Mouse (Mus musculus) cerebellum, postnatal 14 days (tissue): Measurements from ENCODE around the gene Aldh2.
"Not testable (repeated sequence)": the region's sequence is repeated elsewhere in the genome, so short reads cannot be mapped to it uniquely, and the experiment has no call there.

Experiments
- DNase-seq, 2 experiments: peaks; one replicate each; pipeline ENCODE4 v3.0.0; 2021; ENCODE audit warnings: mixed read lengths in 2 of 2

Aldh2 gene

DNA sequence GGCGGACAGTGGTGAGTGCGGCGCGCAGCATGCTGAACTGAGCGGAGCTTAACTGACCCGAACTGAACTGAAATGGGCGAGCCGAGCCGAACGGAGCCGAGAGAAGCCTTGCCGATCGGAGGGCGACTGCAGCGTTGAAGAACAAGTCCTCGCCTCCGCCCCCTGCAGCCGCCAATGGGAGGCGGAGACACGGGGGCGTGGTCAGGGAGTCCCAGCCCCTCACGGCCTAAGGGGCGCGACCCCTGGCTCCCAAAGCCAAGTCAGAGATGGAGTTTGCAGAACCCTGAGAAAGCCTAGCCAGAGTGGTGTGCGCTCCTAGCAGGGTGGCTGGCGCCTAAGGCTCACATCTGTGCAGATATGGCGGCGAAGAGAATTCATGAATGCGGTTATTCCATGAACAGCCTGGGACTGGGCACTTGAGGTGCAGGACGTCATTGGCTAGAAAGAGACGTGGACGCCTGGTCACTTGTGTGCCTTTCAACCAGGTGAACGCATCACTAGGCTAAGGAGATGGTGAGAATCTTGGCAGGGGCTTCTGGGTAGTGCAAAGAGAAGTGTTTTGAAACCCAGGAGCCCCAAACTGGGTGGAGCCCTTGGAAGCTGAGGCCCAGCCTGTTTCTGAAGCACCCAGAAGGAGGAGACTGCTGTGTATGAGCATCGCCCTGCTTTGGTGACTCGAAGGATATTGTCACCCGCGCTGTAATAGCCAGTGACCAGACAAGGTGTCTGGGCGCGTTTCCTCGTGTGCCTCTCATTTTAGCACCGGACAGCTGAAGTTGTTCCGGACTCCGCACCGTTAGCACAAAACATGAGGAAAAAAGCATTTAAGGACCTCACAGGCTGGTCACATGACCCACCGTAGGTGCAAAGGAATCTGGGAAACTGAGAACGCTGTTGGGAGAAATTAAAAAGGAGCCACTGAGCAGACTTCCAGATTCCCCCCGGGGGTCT, at the start of gene Aldh2:
Aldh2 (minus strand) TSS at position 374 of the 951 bp plus-strand sequence.
- DNase-seq: peak; percentile 70 to 71

DNA sequence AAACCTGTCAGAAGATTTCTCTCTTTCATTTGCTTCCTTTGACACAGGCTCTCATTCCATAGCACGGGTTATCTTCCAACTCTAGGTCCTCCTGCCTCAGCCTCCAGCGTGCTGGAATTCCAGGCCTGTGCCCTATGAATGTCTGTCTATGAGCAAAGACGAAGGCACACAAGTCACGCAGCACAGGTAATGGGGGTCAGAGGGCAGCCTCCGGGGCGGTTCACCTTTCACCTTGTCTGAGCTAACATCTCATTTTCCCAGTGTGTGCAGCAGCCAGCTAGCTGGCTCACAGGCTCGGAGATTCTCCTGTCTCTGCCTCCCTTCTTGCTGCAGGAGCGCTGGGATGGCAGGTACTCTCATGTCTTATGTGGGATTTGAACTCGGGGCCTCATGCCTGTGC, 46.0 kb upstream of the Aldh2 start:
- DNase-seq: no peak

DNA sequence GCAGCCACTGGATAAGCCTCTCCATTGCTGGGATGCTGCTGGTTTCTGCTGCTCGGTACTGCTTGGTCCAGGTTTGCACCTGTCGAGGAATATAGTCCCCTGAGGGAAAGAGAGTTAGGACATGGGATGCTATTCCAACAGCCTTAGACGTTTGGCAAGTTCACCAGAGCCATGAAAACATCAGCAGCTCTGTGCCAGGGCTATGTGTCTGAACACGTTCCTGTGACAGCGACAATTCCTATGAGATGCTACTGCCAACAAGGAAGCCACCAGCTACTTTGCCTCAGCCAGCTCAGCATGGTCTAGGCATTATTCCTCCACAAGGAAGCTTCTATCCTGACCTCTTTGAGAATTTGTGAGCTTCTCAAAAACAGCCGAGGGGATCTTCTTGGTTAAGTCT, 43.7 kb upstream of the Aldh2 start:
- no peak for DNase-seq

DNA sequence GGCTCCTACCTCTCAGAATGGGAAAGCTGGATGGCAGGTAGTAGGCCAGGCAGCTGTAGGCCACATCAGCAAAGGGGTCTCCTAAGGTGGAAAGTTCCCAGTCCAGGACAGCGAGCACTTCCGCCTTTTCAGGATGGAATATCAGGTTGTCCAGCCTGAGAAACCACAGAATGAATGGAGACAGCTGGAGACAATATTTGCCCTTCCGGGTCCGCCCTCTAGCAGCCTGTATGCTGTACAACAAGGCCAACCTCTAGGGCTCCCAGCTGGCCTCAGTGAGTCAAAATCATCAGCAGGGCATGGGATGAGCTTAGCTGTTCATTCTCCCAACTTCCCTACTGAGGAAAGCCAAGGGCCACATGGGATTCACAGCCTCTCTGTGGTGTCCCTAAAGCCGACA, 41.0 kb upstream of the Aldh2 start:
- DNase-seq: no peak

DNA sequence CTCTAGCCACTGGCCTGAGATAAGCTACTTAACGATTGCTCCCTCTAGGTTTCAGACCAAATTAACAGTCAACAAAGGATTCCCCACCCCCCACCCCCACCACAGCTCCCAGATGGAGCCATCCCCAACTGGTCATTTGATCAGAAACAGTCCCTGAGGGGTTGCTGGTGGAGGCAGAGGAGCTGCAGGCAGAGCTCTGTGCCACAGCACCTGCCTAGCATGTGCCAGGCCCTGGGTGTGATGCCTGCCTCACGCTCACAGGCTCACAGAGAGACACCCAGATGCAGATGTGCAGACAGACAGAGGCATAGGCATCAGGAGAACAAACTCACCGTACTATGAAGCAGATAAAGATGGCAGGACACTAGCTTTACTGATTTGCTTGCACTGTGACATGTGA, 39.2 kb upstream of the Aldh2 start:
- DNase-seq: no peak

DNA sequence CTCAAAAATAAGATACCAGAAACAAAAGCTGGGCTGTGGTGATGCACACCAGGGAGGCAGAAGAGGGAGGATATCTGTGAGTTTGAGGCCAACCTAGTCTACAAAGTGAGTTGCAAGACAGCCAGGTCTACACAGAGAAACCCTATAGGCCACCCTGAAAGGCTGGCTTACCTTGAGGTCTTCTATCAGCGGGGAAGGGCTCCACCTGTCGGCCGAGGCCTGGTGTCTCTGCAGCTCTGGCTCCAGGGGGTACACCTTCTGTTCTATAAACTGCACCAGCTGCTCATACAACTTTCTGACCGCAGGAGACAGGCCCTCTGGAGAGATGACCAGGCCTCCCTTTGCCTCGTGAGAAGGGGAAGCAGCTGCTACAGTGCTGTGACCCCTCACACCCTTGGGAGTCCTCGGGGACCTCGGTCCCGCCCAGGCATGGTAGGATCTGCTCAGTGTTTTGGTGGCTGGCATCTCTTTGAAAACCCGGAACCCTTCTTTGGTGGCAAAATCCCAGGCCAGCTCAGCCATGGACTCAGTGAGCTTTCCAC, 37.6 kb upstream of the Aldh2 start:
- DNase-seq: peak; percentile 28 to 54

DNA sequence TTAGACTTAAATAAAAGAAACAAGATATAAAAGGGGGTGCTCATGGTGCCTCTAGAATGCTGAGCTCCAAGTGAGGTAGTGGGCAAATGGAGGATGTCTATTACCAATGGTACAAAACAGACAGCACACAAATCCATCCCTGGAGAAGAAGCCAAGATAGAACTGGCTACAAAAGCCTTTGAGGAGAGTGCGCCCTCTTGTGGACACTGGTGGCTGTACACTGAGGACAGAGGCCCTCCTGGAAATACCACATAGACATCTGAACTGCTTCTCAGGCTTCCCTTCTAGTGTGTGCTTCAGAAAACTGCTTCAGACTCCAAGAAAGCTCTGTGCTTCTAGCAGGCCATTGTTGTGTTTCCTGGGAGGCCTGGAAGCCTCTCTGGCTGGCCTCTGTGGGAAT, 34.2 kb upstream of the Aldh2 start:
- DNase-seq: peak; percentile 79 to 91

DNA sequence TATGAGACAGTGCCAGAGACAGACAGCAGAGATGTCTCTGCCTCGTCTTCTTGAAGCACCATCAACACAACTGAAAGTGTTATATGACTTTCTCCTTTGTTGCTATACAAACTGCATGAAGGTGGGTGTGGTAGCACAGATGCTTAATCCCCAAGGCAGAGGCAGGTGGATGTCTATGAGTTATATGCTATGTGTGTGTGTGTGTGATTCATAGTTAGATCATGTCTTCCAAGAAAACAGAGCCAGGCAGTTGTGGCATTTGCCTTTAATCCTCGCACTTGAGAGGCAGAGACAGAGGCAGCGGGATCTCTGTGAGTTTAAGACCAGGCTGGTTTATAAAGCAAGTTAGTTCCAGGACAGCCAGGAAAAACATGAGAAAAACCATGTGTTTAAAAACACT, 29.6 kb upstream of the Aldh2 start:
- DNase-seq: no peak

DNA sequence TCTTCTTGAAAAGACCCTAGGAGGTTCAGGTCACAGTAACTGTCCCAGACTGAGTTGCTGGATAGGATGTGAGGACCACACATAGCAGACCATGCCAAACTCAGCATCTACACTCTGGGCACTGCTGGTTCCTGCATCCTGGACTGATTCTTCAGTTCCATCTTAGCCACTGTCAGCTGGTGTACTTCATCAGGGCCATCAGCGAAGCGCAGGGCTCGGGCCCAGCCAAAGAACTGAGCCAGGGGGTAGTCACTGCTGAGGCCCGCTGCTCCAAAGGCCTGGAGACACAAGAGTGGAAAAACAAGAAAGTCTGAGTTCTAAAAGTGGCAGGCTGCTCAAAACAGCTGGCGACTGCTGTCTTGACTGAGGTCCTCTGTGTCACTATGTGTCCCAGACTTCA, 27.5 kb upstream of the Aldh2 start:
- DNase-seq: no peak

DNA sequence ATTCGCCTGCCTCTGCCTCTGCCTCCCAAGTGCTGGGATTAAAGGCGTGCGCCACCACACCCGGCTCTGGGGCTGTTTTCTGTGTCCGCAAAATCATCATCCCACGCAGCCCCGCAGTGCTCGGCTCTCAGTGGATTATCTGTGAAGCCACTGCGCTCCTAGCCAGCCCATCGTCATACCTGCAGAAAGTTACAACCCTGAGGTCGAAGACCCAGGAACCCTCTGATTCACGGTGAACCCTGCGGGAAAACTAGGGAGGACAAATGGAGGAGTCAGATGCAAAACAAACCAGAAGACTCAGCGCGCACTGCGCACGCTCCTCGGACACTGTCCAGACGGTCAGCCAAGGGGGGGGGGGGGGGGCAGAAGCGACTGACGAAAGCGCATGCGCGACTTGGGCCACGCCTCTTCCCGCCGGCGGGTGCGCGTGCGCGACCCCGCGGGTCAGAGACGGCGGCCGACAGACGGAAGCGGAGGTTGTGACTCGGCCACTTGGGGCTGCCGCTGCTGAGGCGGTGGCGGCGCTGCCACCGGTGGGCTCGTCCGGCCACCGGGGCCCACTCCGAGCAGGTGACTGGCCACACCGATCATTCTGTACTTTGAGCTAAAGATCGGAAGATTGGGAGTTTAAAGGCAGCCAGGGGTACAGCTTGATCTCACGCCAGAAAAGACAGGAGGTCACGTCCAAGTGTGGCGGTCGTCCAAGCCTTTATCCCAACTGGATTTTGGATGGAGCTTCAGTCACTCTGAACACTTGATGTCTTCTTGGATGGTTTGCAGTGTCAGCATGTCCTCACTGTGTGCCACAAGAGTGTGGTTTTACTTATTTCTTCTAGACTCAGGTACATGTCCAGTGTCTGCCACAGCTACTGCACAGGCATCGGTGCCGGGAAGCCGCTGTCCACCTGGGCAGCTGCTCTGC, 25.2 kb upstream of the Aldh2 start, which contains the start of gene Acad12:
Acad12 (minus strand) TSS at position 347 of the 922 bp plus-strand sequence.
- peak; percentile 92 for DNase-seq

DNA sequence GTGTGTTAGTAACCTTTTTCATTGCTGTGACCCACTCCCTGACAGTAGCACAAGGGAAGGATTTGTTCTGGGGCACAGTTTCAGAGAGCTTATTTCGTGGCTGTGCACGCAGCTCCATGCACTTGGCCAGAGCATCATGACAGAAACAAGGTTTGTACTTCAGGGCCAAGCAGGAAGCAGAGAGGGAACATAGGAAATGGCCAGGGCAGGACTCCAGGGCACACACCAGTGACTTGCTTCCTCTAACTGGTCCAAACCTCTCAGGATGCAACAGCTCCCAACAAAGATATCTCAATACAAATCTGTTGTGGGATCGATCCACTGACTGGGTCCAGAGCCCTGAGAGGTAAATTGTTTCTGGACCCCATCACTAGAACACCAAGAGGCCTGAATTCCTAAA, 21.3 kb upstream of the Aldh2 start:
- not testable (repeated sequence) for DNase-seq

DNA sequence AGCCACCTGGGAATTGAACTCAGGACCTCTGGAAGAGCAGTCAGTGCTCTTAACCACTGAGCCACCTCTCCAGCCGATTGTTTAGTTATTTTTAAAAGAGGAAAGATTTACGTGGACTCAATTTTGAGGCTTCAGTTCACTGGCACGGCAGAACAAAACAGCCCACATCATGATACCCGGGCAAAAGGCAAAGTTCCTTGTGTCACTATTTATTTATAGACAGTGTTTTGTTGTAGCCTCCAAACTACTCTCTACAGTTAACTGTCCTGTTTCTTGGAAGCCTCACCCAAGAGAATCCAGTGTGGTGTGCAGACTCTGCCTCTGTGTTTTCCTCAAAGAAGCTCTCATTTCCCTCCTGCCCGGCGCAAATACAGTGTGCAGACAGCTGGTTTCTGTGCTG, 18.4 kb upstream of the Aldh2 start:
- no peak for DNase-seq

DNA sequence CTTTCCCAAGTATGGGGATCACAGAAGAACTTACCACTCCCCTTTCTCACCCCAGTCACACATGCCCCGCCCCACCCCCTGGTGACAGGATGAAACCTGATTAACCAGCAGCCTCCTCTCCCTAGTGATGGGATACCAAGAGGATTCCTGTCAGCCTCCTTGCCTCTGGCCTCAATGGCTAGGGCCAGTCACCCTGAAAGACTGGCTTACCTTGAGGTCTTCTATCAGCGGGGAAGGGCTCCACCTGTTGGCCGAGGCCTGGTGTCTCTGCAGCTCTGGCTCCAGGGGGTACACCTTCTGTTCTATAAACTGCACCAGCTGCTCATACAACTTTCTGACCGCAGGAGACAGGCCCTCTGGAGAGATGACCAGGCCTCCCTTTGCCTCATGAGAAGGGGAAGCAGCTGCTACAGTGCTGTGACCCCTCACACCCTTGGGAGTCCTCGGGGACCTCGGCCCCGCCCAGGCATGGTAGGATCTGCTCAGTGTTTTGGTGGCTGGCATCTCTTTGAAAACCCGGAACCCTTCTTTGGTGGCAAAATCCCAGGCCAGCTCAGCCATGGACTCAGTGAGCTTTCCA, 16.0 kb upstream of the Aldh2 start:
- not testable (repeated sequence) for DNase-seq

DNA sequence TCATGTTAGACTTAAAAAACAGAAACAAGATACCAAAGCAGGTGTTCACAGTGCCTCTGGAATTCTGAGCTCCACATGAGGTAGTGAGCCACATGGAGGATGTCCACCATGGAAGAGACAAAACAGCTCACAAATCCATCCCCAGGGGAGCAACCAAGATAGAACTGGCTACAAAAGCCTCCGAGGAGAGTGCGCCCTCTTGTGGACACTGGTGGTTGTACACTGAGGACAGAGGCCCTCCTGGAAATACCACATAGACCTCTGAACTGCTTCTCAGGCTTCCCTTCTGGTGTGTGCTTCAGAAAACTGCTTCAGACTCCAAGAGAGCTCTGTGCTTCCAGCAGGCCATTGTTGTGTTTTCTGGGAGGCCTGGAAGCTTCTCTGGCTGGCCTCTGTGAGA, 12.5 kb upstream of the Aldh2 start:
- DNase-seq: peak; percentile 79 to 88

DNA sequence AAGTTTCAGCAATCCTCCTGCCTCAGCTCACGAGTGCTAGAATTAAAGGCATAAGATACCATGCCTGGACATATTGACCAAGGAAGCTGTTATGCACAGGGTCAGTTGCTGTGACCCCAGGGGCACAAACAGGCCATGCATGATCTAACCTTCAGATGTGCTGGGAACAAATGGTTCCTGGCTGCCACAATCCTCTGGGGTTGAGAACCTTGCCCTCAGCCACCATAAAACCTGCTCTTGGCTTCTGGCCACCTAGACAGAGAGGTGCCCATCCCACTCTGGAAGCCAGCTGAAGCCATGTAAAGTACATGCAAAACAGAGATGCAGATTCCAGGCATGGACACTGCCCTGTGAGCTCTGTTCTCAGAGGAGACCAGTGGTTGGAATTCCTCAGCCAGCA, 10.2 kb upstream of the Aldh2 start:
- not testable (repeated sequence) for DNase-seq

DNA sequence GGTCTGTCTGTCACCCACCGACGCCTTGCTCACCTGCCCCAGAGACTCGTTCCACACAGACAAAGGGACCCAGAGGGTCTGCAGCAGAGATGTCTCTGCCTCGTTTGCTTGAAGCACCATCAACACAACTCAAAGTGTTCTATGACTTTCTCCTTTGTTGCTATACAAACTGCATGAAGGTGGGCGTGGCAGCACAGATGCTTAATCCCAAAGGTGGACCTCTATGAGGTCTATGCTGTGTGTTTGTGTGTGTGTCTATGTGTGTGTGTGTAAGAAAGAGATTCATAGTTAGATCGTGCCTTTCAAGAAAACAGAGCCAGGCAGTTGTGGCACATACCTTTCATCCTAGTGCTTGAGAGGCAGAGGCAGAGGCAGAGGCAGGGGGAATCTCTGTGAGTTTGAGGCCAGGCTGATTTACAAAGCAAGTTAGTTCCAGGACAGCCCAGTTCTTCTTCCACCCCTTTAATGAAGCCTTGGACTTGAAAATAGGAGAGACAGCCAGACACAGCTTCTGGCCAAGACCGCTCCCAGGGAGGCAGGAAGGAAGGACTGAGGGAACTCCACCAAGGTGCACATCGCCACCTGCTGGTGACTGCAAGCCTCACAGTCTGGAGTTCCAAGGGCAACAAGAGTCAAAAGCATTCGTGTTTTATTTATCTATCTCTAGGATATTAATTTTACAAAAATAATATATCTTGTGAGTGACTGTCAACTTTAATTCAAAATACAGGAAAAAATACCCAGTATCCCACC, 8.1 kb upstream of the Aldh2 start:
- peak; percentile 91 to 94 for DNase-seq

DNA sequence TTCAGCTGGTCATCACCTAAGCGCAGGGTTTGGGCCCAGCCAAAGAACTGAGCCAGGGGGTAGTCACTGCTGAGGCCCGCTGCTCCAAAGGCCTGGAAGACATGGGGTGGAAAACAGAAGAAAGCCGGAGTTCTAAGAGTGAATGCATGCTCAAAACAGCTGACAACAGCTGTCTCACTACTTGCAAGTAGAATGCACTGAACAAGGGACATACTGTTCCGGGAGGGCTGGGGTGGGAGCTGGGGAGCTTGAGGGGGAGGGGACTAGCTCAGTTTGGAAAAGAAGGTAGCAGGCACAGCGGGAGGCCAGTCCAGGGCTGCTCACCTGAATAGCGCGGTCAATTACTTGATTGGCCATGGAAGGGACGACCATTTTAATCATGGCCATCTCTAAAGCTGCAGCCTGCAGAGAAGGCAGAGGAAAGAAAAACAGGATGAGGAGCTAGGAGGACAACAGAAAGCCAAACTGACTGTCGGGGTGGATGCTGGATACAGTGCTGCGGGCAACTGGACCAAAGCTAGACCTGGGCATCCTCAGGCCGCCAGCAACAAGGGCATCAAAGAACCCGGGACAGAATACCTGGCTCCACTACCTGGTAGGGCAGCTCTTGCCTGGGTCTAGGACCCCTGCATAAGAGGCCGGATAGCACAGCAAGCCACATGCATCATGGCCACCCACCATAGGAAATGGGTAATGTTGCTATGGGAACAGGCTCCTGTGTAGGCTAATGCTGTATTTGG, 5.4 kb upstream of the Aldh2 start:
- no peak for DNase-seq

DNA sequence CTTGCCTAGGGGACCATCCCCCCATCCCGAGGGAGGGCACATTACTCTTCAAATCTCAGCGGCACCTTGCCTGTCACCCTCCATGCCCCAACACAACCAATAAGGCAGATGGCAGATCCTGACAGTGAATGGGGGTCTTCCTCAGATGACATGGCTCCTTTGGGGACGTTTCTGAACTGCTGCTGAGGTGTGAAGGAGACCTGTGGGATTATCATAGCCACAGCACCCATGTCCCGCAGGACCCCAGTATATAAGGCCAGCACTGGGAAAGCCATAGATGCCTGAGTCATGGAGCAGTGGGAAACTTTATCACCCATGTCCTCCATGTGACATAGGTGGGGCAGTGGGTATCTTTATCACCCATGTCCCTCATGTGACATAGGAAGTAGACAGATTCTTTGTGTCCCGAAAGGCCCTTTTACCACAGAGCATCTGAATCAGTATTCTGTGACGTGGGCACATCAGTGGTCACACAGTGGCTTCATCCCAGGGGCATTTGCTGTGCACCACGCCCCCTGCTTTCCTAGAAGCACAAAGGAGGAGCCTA, 4.4 kb upstream of the Aldh2 start:
- no peak for DNase-seq

DNA sequence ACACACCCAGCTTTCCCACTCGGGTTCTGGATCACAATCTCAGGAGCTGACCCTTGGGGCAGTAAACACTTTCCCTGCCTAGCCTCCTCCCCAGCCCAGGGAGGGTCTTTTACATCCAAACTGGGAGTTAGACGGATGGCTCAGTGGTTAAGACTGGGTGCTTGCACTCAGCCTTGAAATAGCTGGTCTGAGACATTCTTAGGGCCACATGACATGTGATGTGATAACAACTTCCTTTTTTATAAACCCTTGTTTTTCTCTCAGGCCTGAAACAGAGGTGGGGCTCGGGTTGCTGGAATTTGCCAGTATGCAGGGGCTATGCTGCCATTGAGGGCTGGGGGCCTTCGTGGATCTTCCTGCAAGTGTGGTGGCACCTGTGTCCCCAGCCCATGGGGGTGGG, 3.7 kb upstream of the Aldh2 start:
- DNase-seq: no peak

DNA sequence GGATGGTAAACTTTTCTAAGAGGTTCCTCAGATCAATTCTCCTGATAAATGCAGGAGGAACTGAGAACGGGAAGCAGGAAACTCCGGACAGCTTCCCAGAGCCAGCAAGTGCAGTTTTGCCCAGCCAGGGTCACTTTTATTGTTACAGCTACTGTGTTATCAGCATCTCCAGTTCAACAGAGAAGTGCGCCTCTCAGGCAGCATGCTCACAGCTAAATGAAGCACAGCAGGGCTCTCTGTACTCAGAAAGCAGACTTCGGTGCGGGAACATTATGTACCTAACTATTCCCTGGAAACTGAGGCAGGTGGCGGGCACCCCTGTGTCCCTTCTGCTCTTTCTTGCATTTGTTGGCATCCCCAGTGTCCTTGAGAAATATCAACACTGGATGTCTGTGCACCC, 2.6 kb upstream of the Aldh2 start:
- no peak for DNase-seq

DNA sequence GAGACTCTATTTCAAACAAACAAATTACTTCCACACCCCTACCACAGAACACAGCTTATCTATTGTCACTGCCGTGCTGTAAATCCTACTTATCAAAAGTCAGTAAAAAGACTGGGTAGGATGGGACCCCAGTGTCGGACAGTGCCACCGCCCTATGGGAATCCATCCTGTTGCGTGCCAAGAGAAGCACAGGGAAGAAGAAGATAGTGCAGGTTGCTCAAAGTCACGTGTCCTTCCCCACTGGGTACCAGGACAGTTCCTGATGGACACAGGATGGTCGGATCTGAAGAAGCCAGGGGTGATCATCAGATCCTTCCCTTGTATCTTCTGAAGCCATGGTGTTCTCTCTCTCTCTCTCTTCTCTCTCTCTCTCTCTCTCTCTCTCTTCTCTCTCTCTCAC, 2.1 kb upstream of the Aldh2 start:
- no peak for DNase-seq
